Mouse (Mus musculus): ENCODE data around the gene Gm20767.
A peak's percentile ranks its signal among the peaks of the same experiment; 100 is the strongest.
"Not testable (repeated sequence)": the region's sequence is repeated elsewhere in the genome, so short reads cannot be mapped to it uniquely, and the experiment has no call there.

Gene Gm20767

DNA sequence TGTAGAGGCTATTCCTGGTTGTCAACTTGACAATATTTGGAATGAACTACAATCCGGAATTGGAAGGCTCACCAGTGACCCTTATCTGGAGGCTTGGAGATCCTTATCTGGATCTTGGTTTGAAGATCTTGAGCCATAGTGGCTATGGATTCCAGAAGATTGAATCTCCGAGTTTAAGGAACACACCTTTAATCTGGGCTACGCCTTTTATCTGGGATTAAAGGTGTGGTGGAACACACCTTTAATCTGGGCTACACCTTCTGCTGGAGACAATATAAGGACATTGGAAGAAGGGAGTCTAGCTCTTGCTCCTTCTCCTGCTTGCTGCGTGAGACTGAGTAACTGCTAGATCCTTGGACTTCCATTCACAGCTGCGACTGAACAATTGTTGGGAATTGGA is at the start of gene Gm20767:
TSS of gene Gm20767 (plus strand) at position 301 of the 400 bp plus-strand sequence.
- not testable (repeated sequence) for DNase-seq

- DNase-seq, result not testable (repeated sequence)
These were observed 47.1 kb upstream of the Gm20767 start for GRCm38 (mm10) chr13:120092950-120093349.

GRCm38 (mm10) chr13:120096241-120096937 is 43.7 kb upstream of the Gm20767 start:
- DNase-seq, result peak; percentile 5

DNA sequence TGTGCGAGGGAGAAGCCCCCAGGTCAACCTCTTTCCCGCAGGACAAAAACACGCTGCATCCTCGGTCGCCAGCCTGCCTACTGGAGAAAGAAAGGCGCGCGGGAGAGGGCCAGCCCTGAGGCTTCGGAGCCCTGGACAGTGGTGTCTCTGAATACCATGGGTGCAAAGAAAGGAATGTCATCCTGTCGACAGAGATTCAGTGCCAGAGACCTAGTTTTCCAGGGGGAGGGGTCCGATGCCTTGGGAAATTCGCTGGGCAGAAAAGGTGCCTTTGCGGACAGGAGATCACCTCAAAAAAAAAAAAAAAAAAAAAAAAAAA is 43.1 kb upstream of the Gm20767 start:
- not testable (repeated sequence) for DNase-seq

DNA sequence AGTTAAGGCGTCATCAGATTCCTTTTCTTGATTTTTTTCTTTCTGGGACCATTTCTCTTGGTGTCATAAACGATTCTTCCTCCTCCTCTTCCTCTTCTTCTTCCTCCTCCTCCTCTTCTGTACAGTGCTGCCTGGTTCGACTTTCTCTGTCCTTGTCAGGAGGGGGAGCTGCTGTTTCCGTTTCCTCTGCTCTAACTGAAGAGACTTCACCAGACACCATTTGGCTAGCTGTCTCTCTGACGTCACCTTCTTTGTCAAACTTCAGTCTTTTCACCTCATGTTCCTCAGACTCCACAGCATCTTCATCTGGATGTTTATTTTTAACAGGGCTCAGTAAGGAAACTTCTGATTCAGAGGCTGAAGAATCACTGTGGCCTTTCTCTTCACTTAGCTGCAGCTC is 40.7 kb upstream of the Gm20767 start:
- DNase-seq, result not testable (repeated sequence)

GRCm38 (mm10) chr13:120106504-120106903 is 33.5 kb upstream of the Gm20767 start:
- not testable (repeated sequence) for DNase-seq

DNA sequence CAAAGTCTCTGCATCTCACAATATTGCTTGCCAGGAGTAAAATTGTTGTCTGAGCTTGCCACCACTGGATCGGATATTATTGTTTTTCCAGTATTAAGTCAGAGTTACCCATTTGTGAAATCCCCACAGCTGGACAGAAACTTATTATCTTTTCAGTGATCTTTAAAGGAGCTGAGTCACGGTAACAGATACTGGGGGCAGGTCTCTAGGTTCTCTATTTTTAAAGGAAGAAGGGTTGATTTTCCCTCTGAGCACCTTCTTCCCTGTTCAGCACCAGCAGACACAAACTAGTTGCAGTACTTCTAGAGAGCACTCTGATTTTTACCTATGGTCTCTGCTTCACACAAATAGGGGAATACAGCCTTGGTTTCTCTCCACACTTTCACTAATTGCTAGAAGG is 33.0 kb upstream of the Gm20767 start:
- not testable (repeated sequence) for DNase-seq

- DNase-seq, result not testable (repeated sequence)
These were observed 2.3 kb downstream of the Gm20767 start for GRCm38 (mm10) chr13:120142348-120142747.

- DNase-seq, result not testable (repeated sequence)
These were observed 9.8 kb downstream of the Gm20767 start for GRCm38 (mm10) chr13:120149660-120150407.

DNA sequence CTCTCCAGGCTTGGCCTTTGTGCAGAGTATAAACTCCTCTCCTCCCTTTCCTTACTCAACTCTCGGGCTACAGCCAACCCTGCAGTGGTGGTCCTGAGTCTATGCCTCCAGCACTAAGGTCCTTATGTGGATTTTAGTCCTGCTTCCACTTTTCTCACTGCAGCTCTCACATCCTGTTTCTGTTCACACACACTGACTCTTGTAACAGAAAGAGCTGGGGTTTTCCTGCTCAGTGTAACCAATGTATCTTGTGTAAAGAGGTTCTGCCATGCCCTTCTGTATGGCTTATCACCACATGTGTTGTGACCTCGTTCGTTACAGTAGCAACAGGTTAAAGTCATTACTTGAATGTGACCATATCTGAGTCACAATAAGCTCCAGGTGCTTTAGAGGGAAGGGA is 10.5 kb downstream of the Gm20767 start:
- not testable (repeated sequence) for DNase-seq

- DNase-seq, result peak; percentile 7
These were observed 28.3 kb downstream of the Gm20767 start for GRCm38 (mm10) chr13:120168301-120168700.

DNA sequence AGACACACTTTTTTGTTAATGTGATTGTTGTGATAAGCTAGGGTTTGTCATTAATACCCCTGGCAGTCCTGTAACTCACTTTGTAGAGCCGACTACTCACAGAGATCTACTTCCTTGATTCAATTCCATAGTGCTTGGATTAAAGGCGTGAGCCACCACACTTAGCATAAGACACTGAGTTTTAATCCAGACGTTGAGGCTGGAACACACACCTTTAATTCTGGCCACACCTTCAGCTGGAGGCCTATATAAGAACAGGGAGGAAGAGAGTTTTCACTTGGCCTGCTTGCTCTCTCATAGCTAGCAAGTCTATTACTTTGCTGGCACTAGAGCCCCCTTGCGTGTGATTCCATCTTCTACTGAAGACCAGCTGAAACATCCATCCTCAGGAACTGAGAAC is 32.1 kb downstream of the Gm20767 start, which contains the start of gene Gm21818:
TSS of gene Gm21818 (plus strand) at position 301 of the 400 bp plus-strand sequence.
- not testable (repeated sequence) for DNase-seq

GRCm38 (mm10) chr13:120196189-120196821 is 56.3 kb downstream of the Gm20767 start:
- DNase-seq, result not testable (repeated sequence)

All from lung, postnatal 36 days (tissue).